Mouse (Mus musculus): ENCODE results near the gene Gm49354. TPM values are rescaled to one million over a fixed set of nuclear protein-coding genes. Genes with fewer than 3 reads are reported as not detected.
"Not testable (repeated sequence)": the region's sequence is repeated elsewhere in the genome, so short reads cannot be mapped to it uniquely, and the experiment has no call there.

Gm49354 gene
- total RNA-seq, 2 experiments from 2014 or later = not detected

DNA sequence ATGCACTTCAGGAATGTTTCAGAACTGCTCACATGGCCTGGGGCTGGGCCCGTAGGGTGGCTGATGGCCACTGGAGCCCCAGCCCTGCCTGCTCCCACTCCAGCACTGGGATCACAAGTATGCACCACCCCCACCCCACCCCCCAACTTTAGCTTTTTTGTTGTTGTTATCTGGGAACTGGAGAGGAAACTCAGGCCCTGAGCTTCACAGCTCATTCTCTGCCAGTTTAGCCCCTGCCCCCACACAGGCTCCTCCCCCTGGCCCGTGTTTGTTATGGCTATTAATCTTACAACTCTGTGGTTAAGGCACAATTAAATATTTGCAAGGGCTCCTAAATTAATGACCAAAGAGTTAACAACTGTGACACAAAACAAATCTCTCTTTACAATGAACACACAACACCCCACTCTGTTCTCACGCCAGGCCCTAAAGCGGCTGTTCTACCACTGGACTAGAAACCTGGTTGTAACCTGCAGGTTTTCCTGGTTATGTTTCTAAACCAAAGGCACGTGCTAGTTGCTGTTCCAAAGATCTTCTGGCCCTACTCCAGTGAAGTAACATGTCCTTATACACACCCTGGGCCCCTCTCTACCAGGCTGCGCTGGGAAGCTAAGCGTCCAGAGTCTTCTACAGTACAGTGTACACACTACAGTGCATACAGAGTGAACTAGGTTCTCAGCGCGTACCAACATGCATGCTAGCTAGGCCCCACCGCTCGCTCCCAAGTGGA, 15.1 kb downstream of the Gm49354 start:
- DNase-seq = no peak

DNA sequence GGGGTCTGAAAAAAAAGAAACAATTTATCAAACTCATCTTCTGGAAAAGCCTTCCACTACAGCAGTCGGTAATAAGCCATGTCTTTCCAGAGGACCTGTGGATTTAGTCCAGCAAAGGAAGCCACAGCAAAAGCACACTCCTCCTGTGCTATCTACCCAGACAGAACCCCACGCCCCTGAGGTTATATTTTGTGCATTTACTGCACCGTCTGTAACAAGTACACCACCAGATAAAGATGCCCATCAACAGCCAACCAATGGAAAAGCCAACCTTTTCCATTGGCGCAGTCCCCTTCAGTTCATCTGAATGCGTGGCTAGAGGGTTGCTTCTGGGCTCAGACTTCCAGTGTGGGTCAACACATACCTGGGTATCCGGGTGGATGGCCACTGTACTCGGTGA, 19.3 kb downstream of the Gm49354 start:
- DNase-seq = no peak

DNA sequence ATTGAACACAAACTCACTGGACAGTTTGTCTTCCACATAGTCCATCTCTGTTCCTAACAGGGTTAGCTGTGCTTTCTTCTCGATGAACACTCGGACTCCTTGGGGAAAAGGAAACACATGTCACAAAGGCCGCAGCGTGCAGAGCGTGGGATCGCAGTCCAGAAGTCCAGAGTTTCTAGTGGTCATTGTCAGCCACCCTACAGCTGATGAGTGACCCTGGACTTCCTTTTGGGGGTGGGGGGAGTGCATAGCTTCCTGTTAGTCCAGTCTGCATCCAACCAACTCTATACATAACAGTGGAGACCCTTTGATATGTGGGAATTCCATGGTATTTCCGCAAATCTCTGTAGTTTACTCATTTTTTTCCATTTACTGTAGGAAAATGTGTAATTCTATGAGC, 25.1 kb downstream of the Gm49354 start:
- DNase-seq = no peak

- DNase-seq = no peak
These were observed 31.7 kb downstream of the Gm49354 start for GRCm38 (mm10) chr13:59750310-59750709.

DNA sequence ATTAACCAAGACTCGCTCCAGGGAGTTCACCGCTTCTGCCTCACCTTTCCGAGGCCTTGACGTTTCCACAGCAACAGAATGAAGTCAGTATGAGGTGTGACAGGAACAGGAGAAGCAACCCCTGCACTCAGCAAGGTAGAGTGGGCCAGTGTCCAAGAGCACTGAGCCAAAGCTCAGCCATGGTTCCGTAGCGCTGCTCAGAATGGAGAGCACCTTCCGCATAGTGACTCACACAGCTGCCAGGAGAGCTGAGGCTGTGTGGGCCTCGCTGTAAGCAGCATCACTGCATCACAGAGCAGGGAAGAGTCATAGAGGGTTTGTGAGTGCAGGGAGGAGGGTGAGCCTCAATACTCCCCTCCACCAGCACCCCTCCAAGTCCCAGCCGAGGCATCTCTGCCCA, 35.3 kb downstream of the Gm49354 start, which contains the start of gene 1700014D04Rik:
Gene 1700014D04Rik, minus strand, starts transcription at position 42 of the 400 bp plus-strand sequence.
- DNase-seq = no peak

GRCm38 (mm10) chr13:59746164-59746563, 35.9 kb downstream of the Gm49354 start:
- DNase-seq = no peak

DNA sequence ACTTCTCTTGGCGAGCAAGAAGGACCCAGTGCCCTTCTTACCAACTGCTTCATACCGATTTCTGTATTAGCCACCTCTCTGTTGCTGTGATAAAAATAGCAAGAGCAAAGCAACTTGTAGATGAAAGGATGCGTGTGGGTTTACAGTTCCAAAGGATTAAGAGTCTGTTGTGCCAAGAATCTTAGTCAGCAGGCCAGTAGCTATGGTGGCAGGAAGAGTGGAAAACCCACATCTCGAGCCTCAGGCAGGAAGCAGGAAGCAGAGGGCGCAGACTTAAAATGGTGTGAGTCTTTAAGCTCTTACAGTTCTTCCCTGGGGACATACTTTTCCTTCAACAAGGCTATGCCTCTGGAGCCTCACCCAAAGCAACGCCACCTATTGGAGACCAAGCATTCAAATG, 36.6 kb downstream of the Gm49354 start:
- DNase-seq = no peak

DNA sequence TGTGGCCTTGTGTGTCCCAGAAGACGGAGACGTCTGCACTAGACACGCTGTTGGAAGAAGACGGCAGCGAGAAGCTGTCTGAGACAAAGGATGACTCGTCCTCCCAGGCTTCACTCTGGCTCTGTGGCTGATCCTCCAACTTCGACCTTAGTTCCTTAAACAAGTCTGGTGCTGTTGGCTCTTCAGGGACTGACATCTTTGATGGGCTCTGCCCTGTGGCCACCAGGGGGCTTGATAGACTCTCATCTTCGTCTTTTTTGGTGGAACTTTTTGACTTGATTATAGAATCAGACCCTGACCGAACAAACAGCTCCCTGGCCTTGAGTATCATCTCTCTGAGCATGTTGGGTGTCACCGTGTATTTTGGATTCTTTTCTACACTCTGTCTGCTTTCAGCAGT, 40.3 kb downstream of the Gm49354 start:
- no peak for DNase-seq

DNA sequence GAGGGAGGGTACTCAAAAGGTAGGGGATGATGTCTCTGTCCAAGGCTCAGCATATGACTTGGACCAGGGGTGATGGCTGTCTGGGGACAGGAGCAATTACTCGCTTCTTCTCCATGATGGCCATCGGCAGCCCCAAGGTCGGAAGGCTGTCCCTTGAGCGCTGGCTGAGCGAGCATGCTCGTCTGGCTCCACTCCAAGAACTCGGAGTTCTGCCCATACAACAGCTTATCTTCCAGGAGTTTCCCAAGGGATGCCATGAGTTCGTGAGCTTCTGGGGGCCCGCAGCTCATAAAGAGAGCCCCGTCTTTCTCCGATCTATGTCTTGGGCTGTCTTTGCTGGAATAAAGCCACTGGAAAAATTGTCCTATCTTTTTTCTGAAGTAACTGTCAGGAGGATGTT, 40.9 kb downstream of the Gm49354 start:
- DNase-seq = peak; percentile 34

DNA sequence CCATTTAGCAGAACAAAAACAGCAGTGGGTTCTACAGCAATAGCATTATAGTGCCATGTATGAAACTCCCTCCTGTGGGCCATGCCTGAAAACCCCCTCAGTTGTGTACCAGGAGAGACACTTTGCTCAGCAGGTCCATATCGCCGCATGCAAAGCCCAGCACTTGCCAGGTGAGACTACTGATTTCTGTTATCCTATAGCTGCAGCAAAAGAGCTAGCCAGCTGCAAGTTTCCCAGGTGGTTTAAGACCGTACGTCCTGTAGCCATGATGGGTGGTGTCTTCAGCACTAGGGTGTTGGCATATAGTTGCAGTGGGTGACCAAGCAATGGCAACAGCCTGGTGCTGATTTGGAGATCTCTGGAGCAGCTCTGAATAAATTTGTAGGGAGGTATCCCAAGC, 42.6 kb downstream of the Gm49354 start:
- DNase-seq = no peak

DNA sequence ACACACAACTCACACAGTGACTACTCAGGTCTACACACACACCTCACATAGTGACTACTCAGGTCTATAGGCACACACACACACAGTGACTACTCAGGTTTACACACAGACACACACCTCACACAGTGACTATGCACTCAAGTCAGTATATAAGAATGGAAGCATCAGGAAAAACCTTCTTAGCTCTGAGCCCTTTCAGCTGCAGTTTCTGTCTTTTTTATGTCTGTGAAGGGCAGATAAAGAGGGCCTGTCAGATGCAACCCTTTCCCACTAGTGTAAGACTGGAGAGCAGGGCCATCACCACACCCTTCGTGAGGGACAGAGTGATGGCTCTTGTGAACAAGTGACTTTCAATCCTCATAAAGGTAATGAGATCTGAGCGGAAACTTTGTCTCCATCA, 43.6 kb downstream of the Gm49354 start:
- DNase-seq = no peak

- no peak for DNase-seq
These were observed 46.9 kb downstream of the Gm49354 start for GRCm38 (mm10) chr13:59735190-59735589.

- not testable (repeated sequence) for DNase-seq
These were observed 47.7 kb downstream of the Gm49354 start for GRCm38 (mm10) chr13:59734347-59734746.

- DNase-seq = no peak
These were observed 48.1 kb downstream of the Gm49354 start for GRCm38 (mm10) chr13:59733936-59734335.

DNA sequence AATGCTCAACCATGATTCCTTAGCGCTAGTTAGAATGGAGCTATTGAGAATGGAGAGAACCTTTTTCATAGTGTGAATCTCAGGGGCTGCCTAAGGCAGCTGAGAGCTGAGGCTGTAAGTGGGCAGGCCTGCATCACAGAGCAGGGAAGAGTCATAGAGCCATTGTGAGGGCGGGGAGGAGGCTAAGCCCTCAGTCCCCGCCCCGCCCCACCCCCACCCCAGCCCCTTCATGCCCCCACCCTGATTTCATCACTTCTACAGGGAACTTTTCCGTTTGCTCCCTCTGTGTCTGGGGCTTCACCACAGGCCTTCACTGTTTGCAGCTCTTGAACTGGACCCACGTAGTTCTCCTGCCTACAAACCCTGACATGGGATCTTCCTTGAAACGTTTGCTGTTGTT, 50.4 kb downstream of the Gm49354 start, which contains the start of gene Spata31d1d:
Gene Spata31d1d, minus strand, starts transcription at position 101 of the 400 bp plus-strand sequence.
- DNase-seq = no peak

DNA sequence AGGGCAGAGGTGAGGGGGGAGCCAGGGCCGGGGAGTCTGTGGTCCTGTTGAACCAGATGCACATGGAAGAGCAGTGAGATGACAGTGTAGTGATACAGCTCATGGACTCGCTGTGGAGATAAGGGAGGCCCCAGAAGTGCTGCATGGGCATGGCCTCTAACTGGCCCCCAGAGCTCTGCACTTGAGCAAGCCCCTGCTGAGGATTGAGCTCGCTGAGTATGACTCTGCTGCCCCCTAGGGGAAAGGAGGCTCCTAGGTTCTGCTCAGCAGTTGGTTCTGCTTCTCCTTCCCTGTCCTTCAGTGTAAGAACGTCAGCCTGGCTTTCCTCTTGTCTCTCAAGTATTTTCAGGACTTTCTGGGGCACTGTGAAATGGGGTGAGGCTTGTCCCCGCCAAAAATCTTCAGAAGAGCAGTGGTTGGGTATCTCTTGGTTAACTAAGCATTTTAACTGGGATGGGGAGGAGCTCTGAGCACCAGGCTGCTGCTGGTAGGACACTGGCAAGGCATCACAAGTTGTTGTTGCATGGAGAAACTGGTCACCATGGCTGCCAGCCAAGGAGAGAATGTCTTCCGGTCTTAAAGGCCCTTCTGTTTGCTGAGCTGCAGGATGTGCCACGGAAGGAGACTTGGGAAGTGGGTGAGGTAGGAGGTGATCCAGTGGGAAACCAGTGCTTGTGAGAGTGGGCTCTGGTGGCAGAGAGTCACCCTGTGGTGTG, 53.5 kb downstream of the Gm49354 start:
- DNase-seq = peak; percentile 52

DNA sequence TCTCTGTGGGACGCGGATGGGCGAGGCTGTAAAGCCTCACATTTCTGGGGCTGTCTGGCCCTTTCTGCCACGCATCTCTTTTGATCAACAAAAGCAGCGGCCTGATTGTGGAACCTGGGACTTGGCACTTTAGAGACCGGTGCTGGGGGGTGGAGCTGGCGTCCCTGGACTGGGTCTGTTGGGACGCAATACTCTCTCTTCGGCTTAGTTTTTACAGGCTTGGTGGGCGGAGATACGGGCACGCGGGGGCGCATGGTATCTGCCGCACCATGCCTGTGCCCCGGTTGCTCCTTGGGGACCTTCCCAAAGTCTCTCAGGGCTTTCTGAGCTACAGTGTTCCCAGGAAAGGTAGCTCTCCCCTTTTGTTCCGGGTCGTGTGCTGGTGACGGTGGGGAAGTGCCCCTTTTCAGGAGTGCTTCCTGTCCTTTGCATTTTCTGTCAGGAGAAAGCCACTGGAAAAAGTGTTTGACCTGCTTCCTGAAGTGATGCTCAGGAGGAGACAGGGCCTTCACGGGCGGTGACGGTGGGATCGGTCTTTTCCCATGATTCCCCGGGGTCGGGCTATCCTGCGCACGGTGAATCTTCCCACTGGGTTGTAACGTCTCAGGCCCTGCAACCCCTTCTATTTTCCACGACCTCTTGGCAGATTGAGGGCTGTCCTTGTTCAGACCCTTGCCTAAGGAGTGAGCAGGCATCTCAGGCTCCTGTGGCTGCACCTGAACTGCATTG, 55.7 kb downstream of the Gm49354 start:
- no peak for DNase-seq

GRCm38 (mm10) chr13:59722089-59722488, 60.0 kb downstream of the Gm49354 start:
- not testable (repeated sequence) for DNase-seq

DNA sequence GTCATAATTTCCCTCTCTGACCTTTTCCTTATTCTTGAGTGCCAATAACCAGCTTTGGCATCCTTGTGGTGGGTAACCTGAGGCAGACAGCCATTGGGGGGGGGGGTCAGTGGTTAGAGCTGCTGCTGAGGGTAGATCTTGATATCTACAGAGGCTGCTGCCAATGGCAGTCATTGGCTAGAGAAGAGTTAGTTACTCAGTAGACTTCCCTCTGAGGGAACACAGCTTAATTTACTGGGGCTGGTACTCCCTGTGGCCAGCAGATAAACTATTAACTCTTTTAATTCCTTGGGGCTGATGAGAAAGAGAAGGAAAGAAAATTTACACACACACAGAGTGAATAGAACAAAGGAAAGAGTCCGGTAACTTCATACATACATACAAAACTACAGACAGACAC, 62.6 kb downstream of the Gm49354 start:
- no peak for DNase-seq

GRCm38 (mm10) chr13:59718857-59719440, 63.1 kb downstream of the Gm49354 start:
- DNase-seq = not testable (repeated sequence)

DNA sequence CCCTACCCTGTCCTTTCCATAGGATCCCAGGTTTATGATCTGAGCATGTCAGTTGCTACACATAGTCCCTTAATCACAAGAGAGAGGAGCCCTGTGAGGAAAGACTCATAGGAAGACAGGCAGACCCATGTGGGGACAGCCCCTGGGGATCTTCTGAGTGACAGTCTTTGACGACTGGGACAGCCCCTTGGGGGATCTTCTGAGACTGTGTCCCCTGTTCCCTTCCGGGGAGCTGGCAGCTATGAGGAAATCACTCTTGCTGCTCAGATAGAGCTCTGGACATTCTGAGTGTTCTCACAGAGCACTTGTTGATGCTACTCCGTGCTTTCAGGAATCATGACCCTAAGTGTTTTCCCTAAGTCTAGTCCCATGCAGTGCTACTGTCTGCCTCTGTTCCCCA, 68.3 kb downstream of the Gm49354 start:
- no peak for DNase-seq

DNA sequence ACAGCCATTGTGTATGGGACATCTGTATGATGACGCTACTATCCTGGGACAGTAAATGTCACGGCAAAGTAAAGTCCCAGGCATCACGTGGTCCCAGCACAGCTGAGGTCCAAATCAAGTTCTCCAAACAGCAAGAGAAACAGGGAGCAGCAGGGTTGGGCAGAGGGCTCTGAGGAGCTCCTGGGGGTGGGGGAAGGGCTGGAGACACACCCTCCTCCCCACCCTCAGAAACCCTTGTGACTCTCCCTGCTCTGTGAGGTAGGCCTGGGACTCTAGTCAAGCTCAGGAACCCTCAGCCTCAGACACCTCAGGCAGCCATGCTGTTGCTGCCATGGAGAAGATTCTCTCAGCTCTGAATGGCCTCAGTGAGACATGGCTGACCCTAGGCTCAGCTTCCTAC, 70.1 kb downstream of the Gm49354 start, which contains the start of gene Spata31d1b:
Gene Spata31d1b, plus strand, starts transcription at position 301 of the 400 bp plus-strand sequence.
- DNase-seq = not testable (repeated sequence)

Data from gastrocnemius, postnatal 25 days (tissue).